Mouse (Mus musculus): ENCODE measurements around the gene Sft2d2.
A peak's percentile ranks its signal among the peaks of the same experiment; 100 is the strongest.

Sft2d2 gene

DNA sequence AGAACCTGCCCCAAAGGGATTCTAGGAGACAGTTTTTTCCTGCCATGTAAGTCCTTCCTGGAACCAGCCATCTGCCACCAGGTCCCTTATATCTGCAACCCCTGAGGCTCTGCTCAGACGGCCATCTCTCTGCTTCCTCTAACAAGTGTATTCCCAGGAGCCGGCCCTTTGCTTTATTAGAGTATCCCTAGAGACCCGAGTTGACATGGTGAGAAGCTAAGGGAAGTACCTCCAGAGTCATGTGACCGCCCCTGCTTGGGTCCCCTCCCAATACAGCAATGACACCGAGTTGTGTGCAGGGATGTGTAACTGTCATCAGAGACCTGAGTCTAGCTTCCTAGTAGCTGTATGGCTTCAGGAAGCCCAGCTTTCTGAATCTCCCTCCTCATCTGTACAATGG is 61.0 kb downstream of the Sft2d2 start:
- no peak for ATAC-seq (ENCODE audit: low TSS enrichment)

DNA sequence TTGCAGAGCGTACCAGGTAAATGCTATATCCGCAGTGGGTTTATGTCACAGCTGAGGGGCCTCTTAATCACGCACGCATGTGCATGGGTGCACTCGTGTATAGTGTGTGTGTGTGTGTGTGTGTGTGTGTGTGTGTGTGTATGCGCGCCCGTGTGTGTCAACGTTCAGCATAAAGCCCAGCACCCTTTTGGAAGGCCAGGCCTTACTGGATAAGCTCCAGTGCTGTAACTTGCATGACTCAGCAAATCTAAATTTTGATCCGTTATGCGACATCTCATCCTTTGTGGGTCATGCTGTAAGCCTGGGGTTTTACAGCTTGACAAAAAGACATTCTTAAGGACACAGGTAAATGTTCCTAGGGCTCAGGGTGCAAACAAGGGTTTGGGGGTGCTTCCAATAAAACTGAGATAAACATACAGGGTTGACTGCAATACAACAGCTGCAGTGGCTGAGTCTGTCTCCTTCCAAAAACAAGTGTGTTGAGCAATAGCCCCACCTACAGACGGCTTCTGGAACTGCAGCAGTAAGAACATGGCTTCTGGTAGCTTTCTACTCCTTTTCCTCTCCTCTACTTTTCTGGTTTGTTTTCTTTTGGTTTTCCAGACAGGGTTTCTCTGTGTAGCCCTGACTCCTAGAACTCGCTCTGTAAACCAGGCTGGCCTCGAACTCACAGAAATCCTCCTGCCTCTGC is 61.9 kb downstream of the Sft2d2 start:
- ATAC-seq (ENCODE audit: low TSS enrichment): peak; percentile 84

DNA sequence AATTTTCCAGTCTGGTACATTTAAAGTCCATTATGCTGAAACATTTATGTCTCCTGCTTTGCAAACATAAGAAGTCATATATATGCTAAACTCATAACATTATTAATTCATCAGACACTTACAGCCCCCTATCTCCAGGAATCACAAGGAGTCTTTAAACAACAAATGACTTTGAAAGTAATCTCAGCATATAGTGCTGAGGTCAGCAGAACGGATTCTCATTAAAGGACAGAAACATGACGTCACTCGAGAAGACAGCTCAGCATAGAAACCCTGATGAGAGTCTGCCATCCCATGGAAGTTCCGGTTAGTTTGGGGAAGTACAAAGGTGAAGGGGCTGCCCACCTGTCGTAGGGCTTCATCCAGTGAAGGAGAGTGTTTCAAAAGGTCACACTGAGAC is 64.7 kb downstream of the Sft2d2 start:
- no peak for ATAC-seq (ENCODE audit: low TSS enrichment)

Measured in frontal cortex, adult (tissue).